Mouse (Mus musculus) MN1 (cell line): Measurements from ENCODE around the gene Arhgap36.

Experiments
- DNase-seq: peaks from one replicate; pipeline ENCODE4 v3.0.0-alpha.2; 2016; ENCODE audit warnings: low spot score

Gene Arhgap36

DNA sequence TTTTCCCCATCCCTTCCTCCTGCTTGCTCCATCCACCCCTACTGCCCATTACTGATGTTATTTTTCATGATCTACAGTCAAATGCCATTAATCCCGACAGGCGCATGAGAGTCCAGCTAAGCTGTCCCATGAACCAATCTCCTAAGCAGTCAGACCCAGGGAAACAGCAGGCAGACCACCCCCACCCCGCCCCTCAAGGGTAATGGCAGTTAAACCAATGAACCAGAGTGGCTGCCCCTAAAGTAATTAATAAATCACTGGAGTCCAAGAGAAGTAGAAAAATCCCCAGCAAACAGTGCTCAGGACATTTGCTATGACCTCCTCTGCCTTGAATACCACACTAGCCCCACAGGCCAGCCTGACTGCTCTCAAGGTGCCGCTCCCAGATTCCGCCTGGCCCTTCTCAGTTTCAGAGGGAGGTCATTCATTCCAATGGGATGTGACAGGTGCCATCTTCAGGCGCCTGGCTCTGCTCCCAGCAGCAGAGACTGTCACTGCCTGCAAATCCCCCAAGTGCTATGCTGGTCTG, at the start of gene Arhgap36:
Gene Arhgap36, plus strand, starts transcription at position 504 of the 529 bp plus-strand sequence.
- DNase-seq, result no peak

DNA sequence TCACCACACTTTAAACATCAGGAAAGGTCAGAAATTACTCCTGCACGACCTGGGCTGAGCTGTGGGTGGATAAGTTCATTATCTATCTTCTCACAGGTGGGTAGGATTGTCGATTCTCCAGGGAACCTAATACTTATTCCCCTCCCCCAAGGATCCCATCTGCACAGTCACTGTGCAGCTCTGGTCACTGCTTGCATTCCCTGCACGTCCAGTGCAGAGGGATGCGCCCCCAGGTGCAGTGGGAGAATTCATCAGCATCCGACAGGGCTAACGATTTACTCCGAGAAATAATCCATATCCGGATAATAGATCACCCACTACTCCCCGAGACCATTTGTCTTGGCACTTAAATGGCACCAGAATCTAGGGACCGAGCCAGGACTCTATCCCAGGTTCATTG, 6.0 kb upstream of the Arhgap36 start:
- no peak for DNase-seq

DNA sequence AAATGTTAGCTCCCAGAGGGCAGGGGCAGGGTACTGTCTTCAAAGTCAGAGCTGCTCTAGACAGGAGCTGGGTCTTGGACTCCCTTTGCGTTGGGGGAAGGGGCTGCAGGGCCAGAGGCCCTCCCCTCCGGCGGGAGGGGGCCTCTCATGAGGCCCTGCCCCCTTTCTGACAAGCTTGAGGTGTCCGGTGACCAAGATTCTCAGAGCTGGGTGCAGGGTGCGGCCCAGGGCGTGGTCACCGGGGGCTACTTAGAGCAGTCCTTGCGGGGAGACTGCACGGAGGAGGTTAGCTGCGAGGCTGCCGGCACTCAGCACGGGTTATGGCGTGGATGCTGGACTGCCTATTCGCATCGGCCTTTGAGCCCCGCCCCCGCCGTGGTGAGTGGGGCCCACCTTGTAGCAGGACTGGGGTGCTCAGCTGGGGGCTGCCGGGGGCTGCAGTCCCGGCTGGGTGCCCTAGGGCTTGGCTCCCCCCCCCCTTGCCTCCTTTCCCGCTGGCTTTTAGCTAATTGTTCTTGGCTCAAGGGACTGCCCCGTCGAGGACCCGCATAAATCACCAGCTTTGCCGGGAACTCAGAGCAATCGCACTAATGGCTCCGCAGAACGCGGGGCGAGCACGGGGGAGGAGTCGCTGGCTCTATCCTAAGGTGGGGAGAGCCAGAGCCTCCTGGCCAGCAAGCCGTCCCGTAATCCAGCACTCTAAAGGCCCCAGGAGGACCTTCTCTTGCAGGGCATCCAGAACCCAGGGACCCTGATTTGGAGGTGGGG, 6.7 kb downstream of the Arhgap36 start:
- DNase-seq, result no peak

DNA sequence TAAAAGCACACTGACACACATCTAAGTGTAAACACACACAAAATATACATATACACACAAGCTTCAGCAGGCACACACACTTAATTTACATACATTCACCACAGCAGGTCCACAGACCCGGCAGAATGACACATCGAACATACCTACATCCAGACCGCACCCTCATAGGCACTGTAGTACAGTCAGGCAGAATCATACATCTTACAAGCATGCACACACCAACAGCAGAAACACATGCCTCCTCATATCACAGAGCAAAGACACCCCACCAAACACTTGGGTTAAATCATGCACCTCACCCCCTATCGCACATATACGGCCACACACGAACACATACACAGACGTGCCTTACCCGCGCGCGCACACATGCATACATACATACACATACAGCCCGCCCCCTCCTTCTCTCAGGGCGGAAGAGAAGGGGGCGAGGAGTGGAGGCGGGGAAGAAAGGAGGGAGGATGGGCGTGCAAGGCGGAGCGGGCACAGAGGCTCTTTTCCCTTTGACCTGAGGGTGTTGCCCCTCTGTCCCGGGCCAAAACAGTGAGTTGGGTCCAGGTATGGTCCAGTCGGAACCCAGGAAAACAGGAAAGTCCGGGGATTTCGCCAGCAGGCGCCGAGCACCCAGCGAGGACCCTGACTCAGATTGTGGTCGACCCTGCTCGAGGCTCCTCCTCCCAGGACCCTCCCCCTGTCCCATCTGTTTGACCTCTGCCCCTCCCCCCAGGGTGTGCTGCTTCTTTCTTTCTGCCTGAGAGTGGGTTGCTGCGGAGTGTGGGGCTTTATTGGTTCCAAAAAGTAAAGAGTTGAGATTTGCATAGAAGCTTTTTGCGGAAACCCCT, 16.4 kb downstream of the Arhgap36 start:
- DNase-seq, result no peak

DNA sequence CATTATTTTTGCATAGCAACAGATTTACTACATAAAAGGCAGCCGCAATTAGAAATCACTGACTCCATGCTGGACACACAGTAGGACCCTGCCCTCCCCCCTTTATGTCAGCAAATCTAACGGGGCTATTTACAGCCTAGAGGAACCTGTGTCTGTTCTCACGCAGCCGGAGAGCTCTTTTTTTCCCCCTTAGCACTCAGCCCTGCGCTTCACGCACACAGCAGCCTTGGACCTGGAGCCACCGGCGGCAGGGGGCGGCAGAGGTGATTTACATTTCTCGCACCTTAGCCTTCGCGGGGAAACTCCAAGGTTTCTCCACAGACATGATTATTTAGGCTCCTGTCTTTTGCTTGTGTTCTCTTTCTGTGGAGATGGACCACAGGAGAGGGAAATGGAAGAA, 17.1 kb downstream of the Arhgap36 start:
- DNase-seq, result no peak

DNA sequence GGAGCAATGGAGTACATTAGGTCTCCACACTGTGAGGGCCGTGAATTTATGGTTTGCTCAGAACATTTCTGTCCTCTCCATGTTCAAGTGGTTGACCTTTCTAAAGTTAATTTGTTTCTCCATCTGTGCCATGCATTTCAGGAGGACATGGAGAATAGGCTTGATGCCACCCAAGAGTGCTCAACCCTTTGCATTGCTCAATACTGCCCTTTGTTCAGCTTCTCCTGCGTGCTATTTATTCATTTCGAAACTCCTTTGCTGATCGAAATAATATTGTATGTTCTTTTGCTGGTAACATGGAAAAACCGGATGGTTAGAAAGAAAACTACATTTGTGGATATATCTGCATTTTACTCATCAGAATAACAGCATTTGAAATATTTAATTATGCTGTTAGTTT, 25.4 kb downstream of the Arhgap36 start:
- DNase-seq, result no peak

DNA sequence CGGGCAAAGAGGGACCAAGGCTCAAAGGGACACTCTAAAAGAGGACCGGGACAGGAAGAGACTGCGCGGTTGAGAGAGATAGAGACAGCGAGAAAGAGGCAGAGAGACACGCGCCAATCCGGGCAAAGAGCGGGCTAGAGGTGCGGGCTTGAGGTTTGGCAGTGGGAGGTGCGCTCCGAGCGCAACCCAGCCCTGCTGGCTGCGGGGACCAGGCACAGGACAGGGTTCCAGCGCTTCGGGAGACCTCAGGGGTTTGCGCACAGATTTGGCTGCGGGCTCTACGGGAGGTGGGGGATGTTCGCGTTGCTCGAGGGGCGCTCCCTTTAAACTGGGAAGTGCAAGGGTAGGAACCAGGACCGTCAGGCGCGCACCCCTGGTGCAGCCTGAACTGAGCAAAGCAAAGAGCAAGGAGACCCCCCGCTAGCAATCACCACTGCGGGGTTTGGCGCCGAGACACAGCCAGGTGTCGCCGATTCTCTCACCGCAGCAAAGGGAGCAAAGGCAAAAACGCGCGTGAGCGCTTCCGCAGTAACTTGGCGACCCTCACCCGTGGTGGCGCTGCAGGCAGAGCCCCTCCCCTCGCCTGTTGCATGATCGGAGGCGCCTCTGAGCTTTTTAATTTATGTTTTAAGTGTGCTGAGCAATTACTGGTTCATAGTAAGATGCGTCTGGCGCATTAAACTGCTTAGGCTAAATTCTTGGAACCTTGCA, 30.1 kb downstream of the Arhgap36 start:
- no peak for DNase-seq
